Mouse (Mus musculus): ENCODE measurements around the gene Dtx1. TPM values are rescaled to one million over a fixed set of nuclear protein-coding genes. Genes with fewer than 3 reads are reported as not detected.
A peak's percentile ranks its signal among the peaks of the same experiment; 100 is the strongest.

The Dtx1 gene
- total RNA-seq, 2 experiments from 2014 or later: 67.2 to 78.5 TPM

- no peak for DNase-seq (ENCODE audit: extremely low spot score in 1 of 2, low spot score in 1 of 2)
These were observed 5.2 kb downstream of the Dtx1 start for GRCm38 (mm10) chr5:120706541-120706940.

- no peak for DNase-seq (ENCODE audit: extremely low spot score in 1 of 2, low spot score in 1 of 2)
These were observed 7.3 kb downstream of the Dtx1 start for GRCm38 (mm10) chr5:120704421-120704820.

- DNase-seq (ENCODE audit: extremely low spot score in 1 of 2, low spot score in 1 of 2): no peak
These were observed 8.1 kb downstream of the Dtx1 start for GRCm38 (mm10) chr5:120703660-120704059.

GRCm38 (mm10) chr5:120702969-120703368, 8.8 kb downstream of the Dtx1 start:
- no peak for DNase-seq (ENCODE audit: extremely low spot score in 1 of 2, low spot score in 1 of 2)

GRCm38 (mm10) chr5:120702421-120702820, 9.3 kb downstream of the Dtx1 start:
- no peak for DNase-seq (ENCODE audit: extremely low spot score in 1 of 2, low spot score in 1 of 2)

- no peak for DNase-seq (ENCODE audit: extremely low spot score in 1 of 2, low spot score in 1 of 2)
These were observed 10.5 kb downstream of the Dtx1 start for GRCm38 (mm10) chr5:120700996-120701790.

GRCm38 (mm10) chr5:120698801-120699391, 12.8 kb downstream of the Dtx1 start:
- DNase-seq (ENCODE audit: extremely low spot score in 1 of 2, low spot score in 1 of 2): peak in 1 of 2 experiments; percentile 36

- no peak for DNase-seq (ENCODE audit: extremely low spot score in 1 of 2, low spot score in 1 of 2)
These were observed 13.5 kb downstream of the Dtx1 start for GRCm38 (mm10) chr5:120698181-120698580.

GRCm38 (mm10) chr5:120696865-120697264, 14.9 kb downstream of the Dtx1 start:
- no peak for DNase-seq (ENCODE audit: extremely low spot score in 1 of 2, low spot score in 1 of 2)

GRCm38 (mm10) chr5:120696057-120696743, 15.5 kb downstream of the Dtx1 start:
- no peak for DNase-seq (ENCODE audit: extremely low spot score in 1 of 2, low spot score in 1 of 2)

GRCm38 (mm10) chr5:120694695-120695074, 17.0 kb downstream of the Dtx1 start:
- DNase-seq (ENCODE audit: extremely low spot score in 1 of 2, low spot score in 1 of 2): no peak

- no peak for DNase-seq (ENCODE audit: extremely low spot score in 1 of 2, low spot score in 1 of 2)
These were observed 17.6 kb downstream of the Dtx1 start for GRCm38 (mm10) chr5:120693931-120694694.

- no peak for DNase-seq (ENCODE audit: extremely low spot score in 1 of 2, low spot score in 1 of 2)
These were observed 19.7 kb downstream of the Dtx1 start for GRCm38 (mm10) chr5:120692034-120692433.

- DNase-seq (ENCODE audit: extremely low spot score in 1 of 2, low spot score in 1 of 2): no peak
These were observed 21.3 kb downstream of the Dtx1 start for GRCm38 (mm10) chr5:120690417-120690816.

- no peak for DNase-seq (ENCODE audit: extremely low spot score in 1 of 2, low spot score in 1 of 2)
These were observed 23.3 kb downstream of the Dtx1 start for GRCm38 (mm10) chr5:120688434-120688833.

GRCm38 (mm10) chr5:120687897-120688296, 23.8 kb downstream of the Dtx1 start:
- DNase-seq (ENCODE audit: extremely low spot score in 1 of 2, low spot score in 1 of 2): no peak

- no peak for DNase-seq (ENCODE audit: extremely low spot score in 1 of 2, low spot score in 1 of 2)
These were observed 24.3 kb downstream of the Dtx1 start for GRCm38 (mm10) chr5:120687484-120687851.

GRCm38 (mm10) chr5:120686749-120687483, 24.8 kb downstream of the Dtx1 start:
- no peak for DNase-seq (ENCODE audit: extremely low spot score in 1 of 2, low spot score in 1 of 2)

GRCm38 (mm10) chr5:120685678-120686077, 26.0 kb downstream of the Dtx1 start:
- no peak for DNase-seq (ENCODE audit: extremely low spot score in 1 of 2, low spot score in 1 of 2)

Measured in layer of hippocampus, postnatal 25 days (tissue).